Mouse (Mus musculus) heart, postnatal 10 days (tissue): ENCODE measurements at regions not wholly inside any gene's neighbourhood (a gene's known extent, or its start where the extent isn't known, plus 50 kb on each side); places are given as distances from the start of the nearest gene placed in this dataset.

ENCODE experiments used
- DNase-seq, 2 experiments: peaks; one replicate each; pipeline ENCODE4 v3.0.0; 2021
- intact Hi-C: fragments of 180-260 bp; cut with DNase I; formaldehyde crosslinking; loops from one replicate; pipeline ENCODE4 v1.15.1; 2025

GRCm38 (mm10) chr13:83084948-83085347, 418.9 kb upstream of the Mef2c start:
- intact Hi-C loops: no loop called here
- no peak for DNase-seq

- intact Hi-C loops: no loop called here
- DNase-seq: no peak
Measured at GRCm38 (mm10) chr13:83099908-83100307, 403.9 kb upstream of the Mef2c start.

- DNase-seq: no peak
- intact Hi-C loops: no loop called here
Measured at GRCm38 (mm10) chr13:83110610-83111009, 393.2 kb upstream of the Mef2c start.

- DNase-seq: no peak
- intact Hi-C loops: no loop called here
Measured at GRCm38 (mm10) chr13:83111503-83111902, 392.3 kb upstream of the Mef2c start.

- intact Hi-C loops: no loop called here
- no peak for DNase-seq
Measured at GRCm38 (mm10) chr13:83112323-83112722, 391.5 kb upstream of the Mef2c start.

- DNase-seq: no peak
- intact Hi-C loops: no loop called here
Measured at GRCm38 (mm10) chr13:83112741-83113140, 391.1 kb upstream of the Mef2c start.

GRCm38 (mm10) chr13:83113808-83114207, 390.0 kb upstream of the Mef2c start:
- DNase-seq: no peak

GRCm38 (mm10) chr13:83114401-83114800, 389.4 kb upstream of the Mef2c start:
- DNase-seq: no peak
- intact Hi-C loops: no loop called here

More at GRCm38 (mm10) chr13:83113808-83114207, 390.0 kb upstream of the Mef2c start:
- intact Hi-C loops: no loop called here

- no peak for DNase-seq
- intact Hi-C loops: no loop called here
Measured at GRCm38 (mm10) chr13:83115691-83116090, 388.1 kb upstream of the Mef2c start.

GRCm38 (mm10) chr13:83120343-83120742, 383.5 kb upstream of the Mef2c start:
- intact Hi-C loops: no loop called here
- no peak for DNase-seq

- intact Hi-C loops: no loop called here
- no peak for DNase-seq
Measured at GRCm38 (mm10) chr13:83123596-83123995, 380.2 kb upstream of the Mef2c start.

- intact Hi-C loops: no loop called here
- no peak for DNase-seq
Measured at GRCm38 (mm10) chr13:83124651-83125050, 379.2 kb upstream of the Mef2c start.

GRCm38 (mm10) chr13:83126438-83126837, 377.4 kb upstream of the Mef2c start:
- DNase-seq: no peak
- intact Hi-C loops: no loop called here

- no peak for DNase-seq
- intact Hi-C loops: no loop called here
Measured at GRCm38 (mm10) chr13:83131129-83131981, 372.5 kb upstream of the Mef2c start.

GRCm38 (mm10) chr13:83131982-83132354, 371.9 kb upstream of the Mef2c start:
- intact Hi-C loops: no loop called here
- DNase-seq: no peak

GRCm38 (mm10) chr13:83132671-83133638, 370.9 kb upstream of the Mef2c start:
- no peak for DNase-seq
- intact Hi-C loops: no loop called here

GRCm38 (mm10) chr13:83143316-83143715, 360.5 kb upstream of the Mef2c start:
- intact Hi-C loops: no loop called here
- DNase-seq: no peak

GRCm38 (mm10) chr13:83154626-83155124, 349.2 kb upstream of the Mef2c start:
- no peak for DNase-seq
- intact Hi-C loops: no loop called here

- intact Hi-C loops: no loop called here
- DNase-seq: no peak
Measured at GRCm38 (mm10) chr13:83159969-83160368, 343.9 kb upstream of the Mef2c start.

- no peak for DNase-seq
- intact Hi-C loops: no loop called here
Measured at GRCm38 (mm10) chr13:83162761-83163160, 341.1 kb upstream of the Mef2c start.

- intact Hi-C loops: no loop called here
- no peak for DNase-seq
Measured at GRCm38 (mm10) chr13:83175086-83175485, 328.7 kb upstream of the Mef2c start.
